Mouse (Mus musculus): Measurements from ENCODE around the gene Fancc.

Gene Fancc

DNA sequence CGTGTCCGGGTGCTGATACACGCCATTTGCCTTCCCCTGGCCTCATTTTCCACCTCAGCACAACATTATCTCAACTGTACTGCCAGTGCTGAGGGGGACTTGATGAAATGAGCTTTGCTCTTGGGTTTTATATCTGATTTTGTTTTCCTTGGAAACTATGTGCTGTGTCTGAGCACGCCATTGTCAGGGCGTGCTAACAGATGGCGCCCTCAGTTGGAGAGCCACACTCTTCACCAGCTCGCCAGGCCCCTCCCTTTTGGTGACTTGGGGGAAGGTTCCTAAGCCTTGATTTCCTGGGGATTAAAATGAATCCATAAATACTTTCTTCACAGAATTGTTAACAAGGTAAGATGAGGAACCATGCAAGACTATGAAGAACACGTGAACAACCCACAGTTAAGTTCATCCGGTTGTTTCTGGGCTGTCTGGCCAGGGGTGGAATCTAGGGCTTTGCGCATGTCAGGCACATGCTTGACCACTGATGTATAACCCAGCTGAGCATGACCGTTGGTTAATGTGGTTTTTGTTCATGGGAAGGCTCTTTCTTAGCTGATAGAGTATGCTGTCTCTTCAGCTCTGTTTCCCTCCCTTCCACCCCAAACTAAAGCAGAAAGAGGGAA, 210.5 kb downstream of the Fancc start:
- DNase-seq = no peak

GRCm38 (mm10) chr13:63284748-63285147, 212.3 kb downstream of the Fancc start:
- DNase-seq = no peak

DNA sequence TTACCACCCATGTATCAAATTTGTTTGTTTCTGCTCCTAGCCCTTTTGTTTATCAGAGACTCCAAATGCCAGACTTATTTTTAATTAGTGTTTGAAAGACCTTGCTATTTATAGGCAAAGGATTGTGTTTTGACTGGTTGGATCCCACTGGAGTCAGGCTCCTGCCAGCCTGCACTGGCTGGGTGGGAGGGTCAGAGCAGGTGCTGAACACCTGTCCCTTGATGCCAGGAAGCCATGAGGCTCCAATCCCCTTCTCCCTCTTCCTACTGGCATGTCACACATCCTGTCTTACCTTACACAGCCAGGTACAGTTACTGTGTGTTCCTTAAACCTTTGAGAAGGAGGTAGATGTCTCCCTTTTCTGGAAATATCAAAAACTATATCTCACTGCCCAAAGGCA, 213.8 kb downstream of the Fancc start:
- no peak for DNase-seq

- no peak for DNase-seq
Observed at GRCm38 (mm10) chr13:63281206-63281605, 215.9 kb downstream of the Fancc start.

DNA sequence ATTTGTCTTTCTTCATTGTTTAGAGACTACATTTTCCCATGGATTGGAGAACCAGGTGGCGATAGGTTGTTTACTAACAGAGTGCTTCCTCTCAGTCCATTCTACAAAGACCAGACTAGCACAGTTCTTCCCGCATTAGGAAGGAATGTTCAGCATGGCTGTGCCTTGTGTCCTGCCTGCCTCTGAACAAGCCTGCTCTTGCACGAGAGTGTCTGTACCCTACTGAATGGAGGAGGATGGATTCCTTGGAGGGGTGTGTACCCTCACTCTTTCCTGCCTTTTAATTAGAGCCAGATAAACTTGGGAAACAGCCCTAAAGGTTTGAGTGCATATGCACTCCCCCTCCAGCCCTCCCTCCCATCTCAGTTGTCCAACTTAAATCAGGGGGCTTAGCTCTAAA, 216.7 kb downstream of the Fancc start:
- no peak for DNase-seq

DNA sequence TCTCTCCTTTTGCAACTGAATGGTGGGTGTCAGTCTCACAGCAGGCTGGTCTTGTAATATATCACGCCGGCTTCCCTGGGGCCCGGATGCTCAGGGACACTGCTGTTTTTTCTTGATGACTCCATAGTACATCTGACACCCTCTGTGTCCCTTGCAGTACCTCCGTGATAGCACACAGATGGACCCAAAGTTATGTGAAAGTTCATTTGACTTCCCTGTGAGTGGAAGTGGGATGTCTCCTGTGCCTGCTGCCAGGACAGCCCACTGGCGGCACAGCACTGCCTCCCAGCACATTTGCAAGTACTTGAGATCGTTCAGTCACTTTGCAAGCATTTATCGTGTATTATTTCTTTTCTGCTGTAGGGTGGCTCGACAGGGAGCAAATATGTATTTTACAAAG, 217.3 kb downstream of the Fancc start:
- DNase-seq = no peak

DNA sequence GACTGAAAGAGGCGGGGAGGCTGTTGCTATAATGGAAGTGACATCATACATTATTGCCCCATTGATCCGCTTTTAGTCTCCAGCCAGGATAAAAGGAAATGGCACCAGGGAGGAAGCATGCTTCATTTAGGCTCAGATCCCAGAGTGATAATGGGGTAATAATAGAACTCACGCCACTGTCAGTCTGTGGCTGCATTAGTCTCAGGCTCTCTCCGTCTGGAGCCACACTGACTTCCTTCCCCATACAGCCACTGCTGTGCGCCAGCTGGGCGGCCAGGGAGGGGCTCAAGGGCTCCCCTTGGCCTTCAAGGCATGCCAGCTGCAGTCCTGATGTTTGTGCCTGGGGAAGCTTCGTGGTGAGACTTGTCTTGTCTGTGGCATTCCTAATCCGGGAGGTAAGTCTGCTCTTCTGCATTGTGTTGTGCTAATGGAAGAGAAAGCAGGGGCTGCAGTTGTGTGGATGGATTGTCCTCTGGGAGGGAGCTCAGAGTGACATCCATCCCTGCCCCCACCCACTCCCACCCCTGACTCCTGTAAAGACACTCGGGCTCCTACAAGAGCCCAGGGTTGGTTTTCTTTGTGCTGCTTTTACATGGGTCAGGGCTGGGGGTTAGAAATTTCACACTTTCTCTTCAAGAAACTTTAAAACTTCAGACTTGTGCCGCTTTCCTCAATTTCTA, 218.1 kb downstream of the Fancc start:
- DNase-seq = no peak

DNA sequence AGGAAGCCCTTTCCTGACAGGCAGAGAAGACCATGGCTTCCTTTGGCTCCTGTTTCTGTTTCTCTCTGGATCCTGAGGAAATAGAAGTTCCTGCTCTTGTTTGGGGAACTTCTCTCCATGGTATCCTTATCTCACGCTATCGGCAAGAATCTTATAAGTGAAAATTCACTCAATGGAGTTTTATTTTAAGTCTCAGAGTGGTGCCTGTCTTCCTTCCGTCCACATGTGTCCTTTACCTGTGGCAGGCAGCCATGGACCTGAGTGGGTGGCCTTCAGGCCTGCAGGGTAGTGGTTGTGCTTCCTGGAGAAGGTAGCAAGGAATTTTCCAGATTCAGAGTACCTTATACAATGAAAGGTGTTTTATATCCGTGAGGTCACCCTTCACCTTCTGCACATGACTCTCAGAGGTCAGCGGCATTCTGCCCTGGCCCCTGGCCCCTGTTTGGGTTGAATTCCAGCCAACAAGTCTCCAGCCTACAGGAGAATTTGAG, 218.9 kb downstream of the Fancc start:
- no peak for DNase-seq

GRCm38 (mm10) chr13:63277316-63277715, 219.8 kb downstream of the Fancc start:
- no peak for DNase-seq

DNA sequence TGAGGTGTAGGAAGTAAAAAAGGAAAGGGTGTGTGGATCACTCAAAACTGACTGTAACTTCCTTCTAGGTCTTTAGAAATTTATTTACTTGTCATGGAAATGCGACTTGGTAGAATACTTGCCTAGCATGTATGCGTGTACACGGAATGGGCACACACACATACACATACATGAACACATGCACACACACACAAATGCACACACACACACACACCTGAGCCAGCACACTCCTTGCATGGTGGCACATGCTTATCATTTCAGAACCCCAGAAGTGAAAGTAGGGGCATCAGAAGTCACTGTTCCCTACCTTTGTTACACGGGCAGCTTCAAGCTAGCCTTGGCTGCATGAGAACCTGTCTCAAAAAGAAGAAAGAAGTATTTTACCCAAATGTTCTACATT, 220.7 kb downstream of the Fancc start:
- DNase-seq = no peak

DNA sequence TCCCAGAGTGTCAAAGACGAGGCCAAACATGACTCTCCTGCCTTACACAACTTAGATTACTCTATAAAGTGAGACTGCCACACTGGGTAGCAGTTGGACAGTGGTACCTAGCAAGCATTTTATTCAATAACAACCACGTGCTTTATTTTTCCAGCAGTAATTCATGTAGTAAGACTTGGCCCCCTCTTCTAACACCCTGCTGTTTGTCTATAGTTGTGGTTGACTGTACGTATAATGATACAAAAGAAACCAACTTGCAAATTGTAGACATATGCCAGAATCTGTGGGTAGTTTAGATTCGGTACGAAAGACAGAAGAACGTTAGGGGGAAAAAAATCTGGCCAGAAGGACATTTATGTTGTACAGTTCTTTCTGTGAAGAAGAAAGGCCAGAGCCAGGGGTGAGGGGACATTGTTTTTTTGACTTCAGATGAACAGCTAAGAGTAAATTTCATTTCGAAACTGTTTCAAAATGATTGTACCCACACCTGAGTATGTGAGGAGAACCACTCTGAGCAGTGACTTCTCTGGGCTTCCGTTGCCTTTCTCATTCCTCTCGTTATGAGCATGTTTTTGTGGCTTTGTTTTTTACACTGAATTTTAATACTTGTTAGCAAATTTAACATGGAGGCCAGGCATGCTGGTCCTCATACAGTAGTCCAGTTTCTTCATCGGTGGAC, 222.5 kb downstream of the Fancc start:
- DNase-seq = no peak

GRCm38 (mm10) chr13:63273859-63274258, 223.2 kb downstream of the Fancc start:
- no peak for DNase-seq

DNA sequence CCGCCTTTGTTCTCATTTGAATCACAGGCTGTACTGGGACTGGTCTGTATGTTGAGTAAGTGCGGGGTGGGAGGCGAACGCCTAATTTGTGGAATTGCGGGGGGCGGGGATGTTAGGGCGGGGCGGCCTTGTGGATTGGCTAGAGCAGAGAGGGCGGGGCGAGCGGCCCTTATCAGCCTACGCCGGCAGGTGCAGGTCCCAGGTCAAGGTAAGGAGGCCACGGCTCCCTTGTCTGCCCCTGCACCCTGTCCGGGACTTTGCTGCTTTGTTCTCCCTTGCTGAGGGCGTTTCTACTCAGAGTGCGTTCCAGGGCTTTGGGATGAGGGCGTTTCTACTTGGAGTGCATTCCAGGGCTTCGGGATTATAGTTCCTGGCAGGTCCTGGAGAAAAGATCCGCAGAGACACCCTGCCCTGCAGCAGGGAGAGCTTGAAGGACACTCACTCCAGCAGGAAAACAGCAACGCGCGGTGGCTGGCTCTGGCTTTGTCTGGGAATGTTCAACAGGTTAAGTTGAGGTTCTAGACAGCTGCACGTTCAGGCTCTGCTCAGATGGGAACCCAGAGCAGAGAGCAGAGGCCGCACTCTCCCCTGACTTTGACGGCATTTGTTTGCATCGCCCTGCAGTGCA, 224.4 kb downstream of the Fancc start:
- no peak for DNase-seq

DNA sequence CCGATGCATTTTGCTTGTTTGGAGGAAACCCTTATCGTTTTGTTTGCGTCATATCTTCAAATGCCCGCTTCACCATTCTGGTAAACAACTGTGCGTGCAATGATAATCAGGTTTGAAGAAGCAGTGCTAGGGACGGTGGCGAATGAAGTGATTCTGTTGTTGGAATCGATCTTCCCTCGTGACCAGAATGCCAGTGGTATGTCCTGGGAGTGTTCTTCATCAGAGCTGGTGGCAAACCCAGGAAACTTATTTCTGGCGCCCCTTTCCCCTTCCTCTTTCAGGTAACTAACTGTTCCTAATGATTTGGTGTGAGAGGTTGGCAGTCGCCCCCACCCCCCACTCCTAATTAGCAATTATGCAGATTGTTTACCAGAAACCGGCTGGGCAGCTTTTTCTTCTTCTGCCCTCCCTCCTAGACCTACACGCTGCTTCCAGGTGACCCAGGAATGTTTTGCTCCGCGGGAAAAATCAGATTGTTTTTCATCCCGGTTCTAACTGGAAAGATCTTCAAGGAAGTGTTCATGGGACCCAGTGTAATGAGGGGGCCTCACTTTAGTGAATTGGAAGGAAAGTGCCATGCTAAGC, 225.0 kb downstream of the Fancc start:
- no peak for DNase-seq

DNA sequence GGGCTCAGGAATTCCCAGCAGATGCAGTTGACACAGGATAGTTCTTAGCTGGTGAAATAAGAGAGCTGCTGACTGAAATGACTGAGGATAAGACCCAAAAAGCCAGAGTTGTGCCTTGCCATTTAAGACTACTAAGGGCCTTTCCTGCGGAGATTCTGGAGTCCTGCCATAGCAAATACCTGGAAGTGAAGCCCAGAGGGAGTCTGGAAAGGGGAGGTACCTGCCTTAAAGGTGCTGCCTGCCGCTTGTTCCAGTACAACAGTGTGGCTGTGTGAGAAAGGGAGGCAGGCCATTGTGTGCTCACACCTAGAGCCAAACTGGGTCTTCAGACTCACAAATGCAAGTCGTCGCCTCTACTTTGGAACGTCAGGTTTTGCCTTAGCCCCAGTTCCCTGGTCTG, 226.9 kb downstream of the Fancc start:
- no peak for DNase-seq

GRCm38 (mm10) chr13:63268776-63269175, 228.3 kb downstream of the Fancc start:
- no peak for DNase-seq

DNA sequence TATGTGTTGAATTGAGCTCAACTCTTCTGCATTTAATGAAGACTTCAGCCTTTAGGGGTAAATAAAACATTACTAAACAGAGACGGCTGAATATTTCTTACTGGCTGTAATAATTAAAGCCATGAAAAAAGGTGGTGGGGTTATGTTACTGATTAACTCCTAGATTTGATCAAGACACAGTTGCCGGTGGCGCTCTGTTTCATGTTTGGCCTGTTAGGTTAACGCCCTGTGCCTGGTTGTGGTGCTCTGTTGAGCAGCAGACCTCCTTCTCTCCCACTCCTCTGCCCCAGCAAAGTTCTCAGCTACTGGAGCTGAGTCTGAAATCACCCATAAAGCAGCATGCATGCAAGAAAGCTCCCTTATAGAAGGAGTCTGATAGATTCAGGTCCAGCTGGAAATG, 228.7 kb downstream of the Fancc start:
- no peak for DNase-seq

GRCm38 (mm10) chr13:63262168-63262957, 234.7 kb downstream of the Fancc start:
- DNase-seq = no peak

DNA sequence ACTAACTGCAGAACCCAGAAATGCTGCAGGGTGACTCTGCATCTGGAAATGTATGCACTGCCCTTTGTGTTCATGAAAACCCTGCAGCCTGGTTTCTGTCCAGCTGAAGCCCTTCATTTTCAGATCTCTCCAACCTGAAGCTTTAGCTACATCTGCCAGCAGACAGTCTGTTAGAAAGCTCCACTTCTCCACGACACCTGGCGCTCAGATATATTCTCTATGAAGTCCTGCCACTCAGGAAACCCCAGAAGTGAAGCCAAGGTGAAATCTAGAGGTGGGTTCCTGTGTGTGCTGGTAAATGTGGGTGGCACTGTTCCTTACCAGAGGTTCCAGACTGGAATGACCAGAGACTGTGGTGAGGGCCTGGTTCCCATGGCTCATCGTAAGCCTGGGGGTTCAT, 235.4 kb downstream of the Fancc start:
- DNase-seq = no peak

- no peak for DNase-seq
Observed at GRCm38 (mm10) chr13:63260753-63261631, 236.1 kb downstream of the Fancc start.

DNA sequence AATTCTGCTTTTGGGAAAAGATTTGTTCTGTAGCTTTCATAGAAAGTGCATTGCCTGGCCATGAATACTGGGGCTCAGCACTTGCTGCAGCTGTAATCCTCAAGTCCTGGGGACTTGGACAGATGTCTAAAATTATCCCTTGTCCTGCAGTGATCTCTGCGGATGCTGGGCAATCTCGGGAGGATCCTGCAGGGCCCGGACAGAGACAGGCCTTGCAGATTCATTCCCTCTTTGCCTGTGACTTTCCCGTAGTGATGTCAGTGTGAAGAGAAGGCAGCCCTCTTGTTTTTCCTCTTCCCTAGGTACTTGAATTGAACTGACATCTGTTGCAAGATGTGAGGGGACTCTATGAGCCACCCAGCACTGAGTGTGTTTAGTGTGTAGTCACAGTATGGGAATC, 236.9 kb downstream of the Fancc start:
- no peak for DNase-seq

Data from spleen, adult 18-20 months (tissue).